Mouse (Mus musculus) thymus, adult 2 months (tissue): Measurements from ENCODE around the gene Hspb7.

Experiments used
- CTCF ChIP-seq: fragments of 200-500 bp; IDR thresholded peaks from 2 replicates; pipeline ENCODE4 v1.5.1; 2012; ENCODE audit warnings: mild to moderate bottlenecking, control low read depth, low read length, moderate library complexity, borderline replicate concordance; ENCODE audit not compliant: control insufficient read depth, poor library complexity, insufficient read depth; ENCODE audit errors: extremely low read depth
- POLR2A ChIP-seq: fragments of 200-500 bp; IDR thresholded peaks from 2 replicates; pipeline ENCODE4 v1.6.1; 2012; ENCODE audit warnings: mild to moderate bottlenecking, low read length, control low read depth, moderate library complexity; ENCODE audit not compliant: control insufficient read depth, poor library complexity, insufficient read depth; ENCODE audit errors: extremely low read depth

DNA sequence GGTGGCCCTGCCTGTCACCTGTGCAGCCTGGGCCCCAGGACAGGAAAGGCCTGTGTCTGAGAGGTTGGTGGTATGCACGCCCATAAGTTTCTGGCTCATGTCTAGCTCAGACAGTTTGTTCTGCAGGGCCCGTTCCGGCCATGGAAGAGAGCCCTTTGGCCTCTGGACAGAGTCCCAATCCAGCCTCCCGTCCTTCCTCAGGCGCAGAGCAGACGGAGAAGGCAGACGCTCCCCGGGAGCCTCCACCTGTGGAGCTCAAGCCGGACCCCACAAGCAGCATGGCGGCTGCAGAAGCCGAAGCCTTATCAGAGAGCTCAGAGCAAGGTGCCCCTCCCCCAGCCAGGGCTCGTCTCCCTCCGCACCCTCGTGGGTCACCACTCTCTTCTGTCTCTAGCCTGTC is 42.9 kb downstream of the Hspb7 start:
- no peak for TF ChIP-seq CTCF
- TF ChIP-seq POLR2A = no peak
